Mouse (Mus musculus) adrenal gland, postnatal 36 days (tissue): Measurements from ENCODE around the gene Fam43b. TPM values are rescaled to one million over a fixed set of nuclear protein-coding genes. Genes with fewer than 3 reads are reported as not detected.
A peak's percentile ranks its signal among the peaks of the same experiment; 100 is the strongest.

Experiments
- DNase-seq, 2 experiments: peaks; one replicate each; pipeline ENCODE4 v3.0.0; 2021; ENCODE audit warnings: mixed read lengths in 1 of 2
- total RNA-seq, 2 experiments: library from RNA; stranded (reverse); gene quantifications; 2 replicates each; pipeline ENCODE4 v1.2.3; 2021

Gene Fam43b
- total RNA-seq, 2 experiments from 2014 or later = 2.5 to 3.5 TPM

DNA sequence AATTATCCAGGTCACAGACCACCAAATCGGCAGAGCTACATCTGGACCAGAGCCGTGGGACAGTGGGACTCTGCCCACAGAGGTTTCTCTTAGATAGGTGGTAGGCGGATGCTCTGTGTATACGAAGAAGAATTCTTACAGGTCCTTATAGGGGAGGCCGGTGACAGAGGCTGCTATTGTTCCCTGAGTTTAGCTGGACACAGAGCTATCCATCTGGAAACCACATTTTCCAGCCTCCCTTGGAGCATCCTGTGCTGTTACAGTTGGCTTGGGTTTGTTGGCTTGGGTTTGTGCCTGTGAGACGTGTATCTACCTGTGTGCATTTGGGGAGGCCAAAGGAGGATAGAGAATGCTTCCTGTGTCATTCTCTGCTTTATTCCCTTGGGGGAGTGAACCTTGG, 43.6 kb downstream of the Fam43b start:
- no peak for DNase-seq

DNA sequence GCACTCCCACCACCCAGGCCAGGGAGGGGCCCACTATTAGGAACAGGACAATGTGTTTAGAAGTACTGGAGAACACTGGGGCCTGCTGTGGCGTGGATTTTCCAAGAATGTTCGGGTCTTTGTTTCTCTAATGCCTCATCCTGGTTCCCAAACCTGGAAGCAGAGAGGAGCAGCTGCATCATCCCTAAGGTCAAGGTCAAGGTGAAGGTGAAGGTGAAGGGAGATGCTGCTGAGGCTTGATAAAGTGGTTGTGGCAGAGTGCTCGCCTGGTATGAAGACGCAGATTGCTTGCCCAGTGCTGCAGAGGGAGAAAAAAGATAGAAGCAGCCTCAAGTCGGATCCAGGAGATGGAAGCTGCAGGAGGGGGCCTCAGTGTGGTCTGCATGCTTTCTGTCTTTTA, 44.5 kb downstream of the Fam43b start:
- no peak for DNase-seq

DNA sequence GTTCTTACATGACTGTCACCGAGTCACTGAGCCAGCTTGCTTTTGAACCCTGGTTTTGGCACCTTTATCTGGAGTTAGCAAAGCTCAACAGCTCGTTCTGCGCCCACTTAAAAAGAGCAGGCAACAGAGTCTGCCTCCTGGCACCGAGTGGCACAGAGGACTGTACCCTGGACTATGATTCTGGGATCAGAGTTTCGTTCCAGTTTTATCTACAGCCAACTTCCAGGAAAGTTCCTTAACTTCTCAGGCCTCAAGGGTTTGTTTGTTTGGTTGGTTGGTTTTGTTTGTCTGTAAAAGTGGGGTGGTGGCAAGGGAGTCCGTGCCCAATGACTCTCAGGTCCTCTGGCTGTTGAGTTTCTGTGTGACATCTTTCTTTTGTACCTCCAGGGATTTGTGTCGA, 47.6 kb downstream of the Fam43b start:
- no peak for DNase-seq

- no peak for DNase-seq
Measured at GRCm38 (mm10) chr4:138347280-138347679, 49.0 kb downstream of the Fam43b start.

GRCm38 (mm10) chr4:138344891-138345545, 51.3 kb downstream of the Fam43b start:
- peak; percentile 73 to 76 for DNase-seq

Other genes starting within 250 kb of the Fam43b start
- 100 to 1,000 TPM; 192 to 251 TPM for gene Hp1bp3, start 180.2 kb downstream of the Fam43b start, total RNA-seq
- gene Sh2d5, start 146.1 kb downstream of the Fam43b start, total RNA-seq = 1 to 10 TPM in 1 of 2 experiments, under 1 TPM in 1; 0.92 to 2.9 TPM
- 1 to 10 TPM; 1.6 to 3.5 TPM for gene Kif17, start 146.1 kb downstream of the Fam43b start, total RNA-seq
- 100 to 1,000 TPM; 127 to 132 TPM for gene Ddost, start 91.8 kb downstream of the Fam43b start, total RNA-seq
- 100 to 1,000 TPM; 141 to 211 TPM for gene Pink1, start 70.2 kb downstream of the Fam43b start, total RNA-seq
- gene Cda, start 28.5 kb downstream of the Fam43b start, total RNA-seq = 10 to 100 TPM in 1 of 2 experiments, 1 to 10 TPM in 1; 6.9 to 15.0 TPM
- 10 to 100 TPM; 51.7 to 55.3 TPM for gene Mul1, start 38.1 kb upstream of the Fam43b start, total RNA-seq
- 10 to 100 TPM; 25.2 to 25.7 TPM for gene Camk2n1, start 57.8 kb upstream of the Fam43b start, total RNA-seq
- gene Vwa5b1, start 239.4 kb upstream of the Fam43b start, total RNA-seq = not detected